ENCODE assay signal across 11 mouse cellular contexts in the genomic region with DNA sequence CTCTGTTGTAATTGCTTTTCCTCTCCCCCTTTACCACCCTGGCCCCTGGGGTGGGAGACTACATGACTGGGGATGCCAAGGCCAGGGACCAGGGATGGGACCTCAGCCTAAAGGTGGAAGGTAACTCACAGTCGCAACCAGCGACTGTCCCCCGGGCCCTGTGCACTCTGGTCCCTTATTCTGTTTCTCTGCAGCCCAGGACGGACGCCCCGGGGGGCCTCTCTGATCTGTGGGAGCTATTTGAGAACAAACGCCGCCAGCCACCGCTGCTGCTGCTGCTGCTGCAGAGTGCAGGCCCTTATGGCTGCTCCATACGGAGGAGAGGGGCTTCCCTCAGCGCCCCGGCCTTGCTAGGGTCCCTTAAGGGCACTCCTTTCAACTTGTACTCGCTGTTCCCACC. TPM values are rescaled to one million over a fixed set of nuclear protein-coding genes. Genes with fewer than 3 reads are reported as not detected.
DNase-seq lines count a peak whose midpoint lies in the region; ATAC-seq and TF ChIP-seq lines count a peak whose summit lies in the region.
"Had no signal": no experiment of that assay in that cellular context is flagged by ENCODE, and none has a peak within 500 bp of the region (broad histone marks: within the 10 kb centered on the region; RNA-seq: fewer than 3 reads in every experiment).

No protein-coding gene starts in this region.

- peak overlapping the region; percentile 22; the same call in 1 of the 2 replicates for H3K27ac ChIP-seq in forebrain, embryonic 14.5 days (ENCODE audit: low read depth, low read length)
- H3K27ac ChIP-seq in limb, embryonic 14.5 days (replicated peaks; ENCODE audit: low read depth, low read length): no peak overlapping the region
- H3K27ac ChIP-seq in lung, postnatal 0 days (ENCODE audit: low read length): no peak overlapping the region

- no peak for ATAC-seq in forebrain, embryonic 14.5 days
- ATAC-seq in limb, embryonic 14.5 days (ENCODE audit: low FRiP score, low read depth): no peak
- ATAC-seq in lung, postnatal 0 days: no peak
- ATAC-seq: intestine, postnatal 0 days had no signal

- H3K9ac ChIP-seq in forebrain, embryonic 14.5 days (ENCODE audit: low read length): peak overlapping the region; percentile 4
- H3K9ac ChIP-seq in limb, embryonic 14.5 days (ENCODE audit: low read depth, low read length, severe bottlenecking): no peak overlapping the region
- no peak overlapping the region for H3K9ac ChIP-seq in lung, postnatal 0 days (replicated peaks; ENCODE audit: low read depth)

- TF ChIP-seq POLR2A in limb, embryonic 14.5 days (IDR thresholded peaks at IDR 0.05; ENCODE audit: borderline replicate concordance, extremely low read depth, insufficient read depth, insufficient read length): no peak

- H3K9me3 ChIP-seq in forebrain, embryonic 14.5 days (replicated peaks; ENCODE audit: control insufficient read depth, low read length): no peaks in the 10 kb centered on the region
- no peaks in the 10 kb centered on the region for H3K9me3 ChIP-seq in limb, embryonic 14.5 days (ENCODE audit: control insufficient read depth, low read length)
- H3K9me3 ChIP-seq in lung, postnatal 0 days (ENCODE audit: low read length): no peaks in the 10 kb centered on the region

- TF ChIP-seq EP300 in lung, postnatal 0 days (IDR thresholded peaks at IDR 0.05): no peak

- peaks cover 38% of the 10 kb centered on the region for H3K4me1 ChIP-seq in forebrain, embryonic 14.5 days (ENCODE audit: control insufficient read depth, insufficient read depth, low read length)
- peaks cover 25% of the 10 kb centered on the region for H3K4me1 ChIP-seq in limb, embryonic 14.5 days (ENCODE audit: control insufficient read depth, insufficient read depth, low read length)
- H3K4me1 ChIP-seq in lung, postnatal 0 days (ENCODE audit: insufficient read depth, low read depth, low read length): no peaks in the 10 kb centered on the region

- H3K4me2 ChIP-seq in forebrain, embryonic 14.5 days (ENCODE audit: low read length): peak overlapping the region; percentile 34
- H3K4me2 ChIP-seq in limb, embryonic 14.5 days (replicated peaks; ENCODE audit: low read depth, low read length, severe bottlenecking): peak overlapping the region; percentile 20; the same call in 1 of the 2 replicates
- H3K4me2 ChIP-seq in lung, postnatal 0 days (replicated peaks; ENCODE audit: low read depth, low read length): no peak overlapping the region

- DNase-seq in kidney, postnatal 4 days: peak; percentile 24
- DNase-seq in kidney, adult 11 months: no peak
- DNase-seq in forebrain, embryonic 14.5 days (ENCODE audit: low spot score): peak; percentile 54
- no peak for DNase-seq in limb, embryonic 14.5 days (ENCODE audit: low spot score)
- no peak for DNase-seq in adrenal gland, postnatal 4 days (ENCODE audit: low spot score in 2 of 2)
- no peak for DNase-seq in lung, postnatal 0 days (ENCODE audit: low spot score)
- DNase-seq in cerebellum, postnatal 36 days: no peak
- DNase-seq: gastrocnemius, postnatal 14 days; thymus, adult 2 months had no signal

- no peaks in the 10 kb centered on the region for H3K36me3 ChIP-seq in forebrain, embryonic 14.5 days (ENCODE audit: control insufficient read depth, insufficient read depth, low read length)
- no peaks in the 10 kb centered on the region for H3K36me3 ChIP-seq in limb, embryonic 14.5 days (ENCODE audit: control insufficient read depth, insufficient read depth, low read length)
- no peaks in the 10 kb centered on the region for H3K36me3 ChIP-seq in lung, postnatal 0 days (ENCODE audit: insufficient read depth, low read length)

- no peak overlapping the region for H3K4me3 ChIP-seq in forebrain, embryonic 14.5 days (ENCODE audit: low read depth, low read length)
- H3K4me3 ChIP-seq in limb, embryonic 14.5 days (replicated peaks; ENCODE audit: low read length): 0 out of 2 replicates have a peak overlapping the region, but pooled peaks have one; percentile 2
- H3K4me3 ChIP-seq in lung, postnatal 0 days (ENCODE audit: low read depth, low read length): no peak overlapping the region

- WGBS in forebrain, embryonic 14.5 days: 2% methylated on average over 13 of the region's 13 CpGs
- 4% methylated on average over 13 of the region's 13 CpGs for WGBS in limb, embryonic 14.5 days
- under 1% methylated on average over 12 of the region's 13 CpGs for WGBS in lung, postnatal 0 days

- H3K27me3 ChIP-seq in forebrain, embryonic 14.5 days (replicated peaks; ENCODE audit: control insufficient read depth, insufficient read depth, low read length): peaks cover 21% of the 10 kb centered on the region
- H3K27me3 ChIP-seq in limb, embryonic 14.5 days (ENCODE audit: control insufficient read depth, insufficient read depth, low read length): peaks cover 75% of the 10 kb centered on the region
- peaks cover 55% of the 10 kb centered on the region for H3K27me3 ChIP-seq in lung, postnatal 0 days (replicated peaks; ENCODE audit: insufficient read depth, low read length)

- TF ChIP-seq CTCF in lung, postnatal 0 days (IDR thresholded peaks at IDR 0.05): no peak

RNA-seq across cellular contexts. Expression of gene Emx2, which starts 12.7 kb away (rescaled TPM):
- 9.3 and 9.4 TPM in 2 replicates for polyA plus RNA-seq in forebrain, embryonic 14.5 days (2014; fragmentation: Nextera tagmentation; extraction: Ambion mirVana)
- polyA plus RNA-seq in limb, embryonic 14.5 days (2012; rRNA removed): 17.3 and 20.5 TPM in 2 replicates
- 13.1 and 16.1 TPM in 2 replicates for polyA plus RNA-seq in limb, embryonic 14.5 days (2014; fragmentation: Nextera tagmentation; extraction: Ambion mirVana)
- 10 to 100 TPM in 1 of 2 experiments, under 1 TPM in 1; 0.96 to 14.3 TPM for total RNA-seq in adrenal gland, postnatal 4 days (2021)
- polyA plus RNA-seq in lung, postnatal 0 days (2015; fragmentation: Nextera tagmentation; extraction: Ambion mirVana): not detected in 2 replicates
- polyA plus RNA-seq: intestine, postnatal 0 days; lung, embryonic 16.5 days; thymus, adult 2 months had no signal

Comparison
In these comparisons a context has a peak if more than half of its experiments do, and no peak if none do; other contexts are left out.
1. DNase-seq: peak in kidney, postnatal 4 days (2 of 2) and forebrain, embryonic 14.5 days (single experiment); none in kidney, adult 11 months (single experiment), limb, embryonic 14.5 days (single experiment), adrenal gland, postnatal 4 days (0 of 2), lung, postnatal 0 days (single experiment) and cerebellum, postnatal 36 days (0 of 2).
2. RNA of gene Emx2, which starts 12.7 kb away (polyA plus RNA-seq): 13.1 to 20.5 TPM in limb, embryonic 14.5 days and 9.3 to 9.4 TPM in forebrain, embryonic 14.5 days; not detected in lung, postnatal 0 days; every median in the first group is over 10 times any median in the second.